Mouse (Mus musculus): ENCODE measurements around the gene Dnajb6. TPM values are rescaled to one million over a fixed set of nuclear protein-coding genes. Genes with fewer than 3 reads are reported as not detected.

The Dnajb6 gene
- polyA plus RNA-seq, 1 experiment from 2014 or later, result 226 TPM

GRCm38 (mm10) chr5:29864994-29865393 lies 129.5 kb downstream of the Dnajb6 start:
- H3K27me3 ChIP-seq (ENCODE audit: control insufficient read depth, insufficient read depth, low read length), result no peaks in the 10 kb centered on the region
- 47% methylated on average over 4 of the region's 4 CpGs for WGBS
- no peak overlapping the region for H3K9ac ChIP-seq (ENCODE audit: low read length)
- no peaks in the 10 kb centered on the region for H3K36me3 ChIP-seq (ENCODE audit: control insufficient read depth, insufficient read depth, low read length)
- H3K9me3 ChIP-seq (ENCODE audit: control insufficient read depth, low read length), result no peaks in the 10 kb centered on the region
- no peak overlapping the region for H3K4me3 ChIP-seq (ENCODE audit: low read depth, low read length)
- no peak overlapping the region for H3K4me2 ChIP-seq (ENCODE audit: low read depth, low read length, severe bottlenecking)
- DNase-seq (ENCODE audit: low spot score), result no peak
- H3K27ac ChIP-seq (ENCODE audit: low read depth, low read length), result no peak overlapping the region
- no peak for ATAC-seq (replicated peaks; ENCODE audit: low FRiP score)
- no peaks in the 10 kb centered on the region for H3K4me1 ChIP-seq (replicated peaks; ENCODE audit: control insufficient read depth, insufficient read depth, low read length)

Other genes with a start within 250 kb of the Dnajb6 start
- 39.9 and 42.1 TPM in 2 replicates for gene Ube3c, start 166.4 kb upstream of the Dnajb6 start, polyA plus RNA-seq (2014; fragmentation: Nextera tagmentation; extraction: Ambion mirVana)
- gene Gm5129, start 248 bp downstream of the Dnajb6 start, polyA plus RNA-seq (2014; fragmentation: Nextera tagmentation; extraction: Ambion mirVana), result not detected in 2 replicates